Mouse (Mus musculus) mouse trophoblast stem cell (cell line): Measurements from ENCODE around the gene Mnat1.
"Not testable (repeated sequence)": the region's sequence is repeated elsewhere in the genome, so short reads cannot be mapped to it uniquely, and the experiment has no call there.

ENCODE experiments used
- in situ Hi-C, 2 experiments: fragments of 300-500 bp; cut with MseI, MboI; formaldehyde crosslinking; loops; 2 replicates in 1 of 2; 3 replicates in 1 of 2; pipeline ENCODE4 v1.15.1; 2025

Gene Mnat1

DNA sequence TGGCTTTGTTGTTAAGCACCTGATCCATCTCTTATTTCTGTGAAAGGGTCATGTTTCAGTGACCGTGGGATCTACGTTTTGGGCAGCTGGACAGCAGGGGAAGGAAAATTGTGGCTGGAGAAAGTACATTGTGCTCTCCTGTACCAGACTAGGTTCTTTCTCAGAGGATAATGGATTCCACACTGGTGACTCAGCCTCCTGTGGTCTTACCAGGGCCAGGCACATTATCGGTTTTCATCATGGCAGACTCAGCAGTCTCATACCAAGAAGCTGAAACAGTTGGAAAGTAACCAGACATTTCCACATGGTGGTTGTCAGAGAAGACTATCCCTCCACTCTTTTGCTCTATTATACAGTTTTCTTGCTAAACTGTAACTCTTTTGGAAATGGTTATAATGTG is 23.7 kb downstream of the Mnat1 start:
- in situ Hi-C loops = no loop called here

DNA sequence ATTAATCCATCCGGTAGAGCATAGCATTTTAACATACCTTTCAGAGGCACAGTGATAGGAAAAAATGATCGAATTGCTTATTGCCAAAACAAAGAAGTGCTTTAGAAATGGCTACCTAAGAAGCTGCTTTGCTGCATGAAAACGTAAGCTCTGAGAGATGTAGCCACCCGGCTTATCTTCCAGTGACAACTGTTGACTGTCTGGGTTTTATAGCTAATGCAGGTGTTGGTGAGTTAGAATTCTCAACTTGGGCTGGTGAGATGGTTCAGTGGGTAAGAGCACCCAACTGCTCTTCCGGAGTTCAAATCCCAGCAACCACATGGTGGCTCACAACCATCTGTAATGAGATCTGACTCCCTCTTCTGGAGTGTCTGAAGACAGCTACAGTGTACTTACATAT is 27.5 kb downstream of the Mnat1 start:
- in situ Hi-C loops = not testable (repeated sequence)

DNA sequence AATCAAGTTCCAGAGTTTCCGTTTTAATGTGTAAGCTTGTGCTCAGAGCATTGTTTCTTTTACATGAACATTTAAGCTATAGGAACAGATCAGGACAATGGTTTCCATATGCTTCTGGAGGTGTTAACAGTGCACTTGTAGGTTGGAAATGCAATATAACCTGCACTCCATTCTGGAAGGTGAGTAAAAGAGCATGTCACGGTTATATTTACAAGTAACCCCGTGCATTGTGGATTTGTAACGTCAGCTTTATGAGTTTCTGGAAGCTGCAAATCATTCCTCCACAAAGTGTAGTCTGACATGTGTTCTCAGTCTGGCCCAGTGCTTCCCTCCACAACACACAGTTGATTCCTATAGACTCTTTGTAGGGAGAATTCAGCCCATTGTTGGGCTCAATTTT is 30.6 kb downstream of the Mnat1 start:
- in situ Hi-C loops = no loop called here

DNA sequence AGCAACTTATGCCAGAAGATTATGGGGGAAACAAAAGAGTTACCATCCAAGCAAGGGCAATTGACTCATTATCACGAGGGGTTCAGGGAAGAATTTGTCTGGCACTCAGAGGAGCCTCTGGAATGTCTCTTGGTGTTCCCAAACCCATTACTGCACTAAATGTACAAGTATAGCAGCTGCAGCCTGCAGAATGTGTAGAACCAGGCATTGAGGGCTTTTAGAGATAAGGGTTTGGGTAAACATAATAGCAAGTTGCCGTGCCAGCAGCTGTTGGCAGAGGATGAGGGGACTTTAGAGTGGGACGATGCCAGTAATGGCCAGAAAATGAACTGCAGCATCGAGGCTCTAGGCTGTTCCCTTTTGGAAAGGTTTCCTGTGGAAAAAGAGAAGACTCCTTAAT is 36.8 kb downstream of the Mnat1 start:
- in situ Hi-C loops = no loop called here

DNA sequence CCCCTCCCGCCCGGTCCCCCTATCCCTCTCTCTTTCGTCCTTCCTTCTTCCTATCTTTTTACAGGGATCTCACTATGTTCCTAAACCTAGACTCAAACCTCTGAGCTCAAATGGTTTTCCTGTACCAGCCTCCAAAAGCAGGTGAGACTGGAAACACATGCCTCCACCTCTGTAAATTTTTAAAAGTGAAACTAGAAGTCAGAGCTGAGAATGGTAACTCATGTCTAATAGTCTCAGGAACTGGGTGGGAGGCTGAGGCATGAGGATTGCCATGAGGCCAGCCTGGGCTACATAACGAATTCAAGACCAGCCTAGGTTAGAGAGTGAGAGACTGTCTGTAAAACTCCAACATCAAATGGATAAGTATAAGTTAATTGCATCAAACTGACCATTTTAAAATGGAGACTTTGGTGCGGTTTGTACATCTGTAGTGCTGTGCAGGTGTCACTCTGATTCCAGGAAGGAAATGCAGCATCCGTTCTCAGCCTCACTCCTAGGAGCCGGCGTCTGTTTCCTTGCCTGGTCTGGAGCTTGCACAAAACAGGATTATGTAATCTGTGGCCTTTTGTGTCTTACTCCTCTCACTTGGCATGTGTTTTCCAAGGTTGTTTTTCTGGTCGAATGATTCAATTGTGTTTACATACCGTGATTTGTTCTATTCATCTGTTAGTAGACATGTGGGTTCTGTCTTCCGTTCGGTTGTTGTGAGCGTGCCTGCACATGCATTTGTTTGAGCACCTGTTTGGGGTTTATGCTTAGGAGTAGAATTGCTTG is 39.1 kb downstream of the Mnat1 start:
- in situ Hi-C loops = no loop called here

DNA sequence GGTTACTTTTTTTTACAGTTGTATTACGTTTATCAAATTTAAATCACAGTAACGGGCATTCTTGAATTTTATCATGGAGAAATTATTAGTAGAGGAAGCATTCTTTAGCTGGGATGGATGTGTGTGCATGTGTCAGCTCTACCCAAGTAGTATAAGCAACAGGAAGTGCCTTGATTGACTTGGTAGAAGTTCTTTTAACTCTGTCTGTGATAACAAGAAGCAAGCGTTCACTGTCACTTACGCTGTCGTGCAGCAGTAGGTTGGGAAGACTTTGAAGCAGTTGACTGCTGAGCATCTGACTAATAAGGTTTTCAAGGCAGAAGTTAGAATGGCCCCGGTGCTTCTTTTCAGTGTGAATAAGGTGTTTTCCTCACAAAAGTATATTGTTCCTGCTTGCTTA is 47.3 kb downstream of the Mnat1 start:
- in situ Hi-C loops = no loop called here

DNA sequence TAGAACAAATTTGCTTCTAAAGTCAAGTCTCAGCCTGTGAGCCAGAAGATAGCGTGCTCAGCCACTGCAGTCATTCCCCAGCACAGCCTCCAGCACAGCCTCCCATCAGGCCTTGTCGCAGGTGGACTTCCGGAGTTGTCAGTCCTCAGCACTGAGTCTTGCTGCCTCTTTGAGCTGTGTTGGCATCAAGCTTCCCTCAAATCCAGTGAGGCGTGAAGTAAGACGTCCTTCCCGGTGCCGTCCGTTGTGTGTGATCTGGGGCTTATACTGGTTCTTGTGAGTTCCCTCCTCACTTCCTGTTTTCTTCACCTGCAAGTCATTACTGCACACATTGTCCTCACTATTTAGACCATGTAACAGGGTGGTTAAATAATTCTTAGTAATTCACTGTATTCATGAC is 60.4 kb downstream of the Mnat1 start:
- in situ Hi-C loops = no loop called here

DNA sequence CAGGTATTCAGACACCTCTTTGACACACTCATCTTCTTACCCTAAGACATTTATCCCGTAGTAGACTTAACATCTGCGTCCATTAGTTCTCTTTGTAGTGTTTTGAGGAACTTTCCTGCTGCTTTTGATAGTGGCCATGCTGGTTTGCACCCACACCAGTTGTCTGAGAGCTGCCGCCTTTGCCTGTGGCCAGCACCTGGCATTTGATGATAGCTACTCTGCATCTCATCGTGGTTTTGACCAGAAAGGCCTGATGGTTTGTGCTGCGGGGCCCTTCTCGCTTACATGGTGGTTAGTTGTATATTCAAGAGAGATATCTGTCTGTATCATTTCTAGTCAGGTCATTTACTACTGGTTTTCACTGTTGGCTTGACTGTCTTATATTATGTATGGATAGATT is 73.8 kb downstream of the Mnat1 start:
- in situ Hi-C loops = no loop called here

DNA sequence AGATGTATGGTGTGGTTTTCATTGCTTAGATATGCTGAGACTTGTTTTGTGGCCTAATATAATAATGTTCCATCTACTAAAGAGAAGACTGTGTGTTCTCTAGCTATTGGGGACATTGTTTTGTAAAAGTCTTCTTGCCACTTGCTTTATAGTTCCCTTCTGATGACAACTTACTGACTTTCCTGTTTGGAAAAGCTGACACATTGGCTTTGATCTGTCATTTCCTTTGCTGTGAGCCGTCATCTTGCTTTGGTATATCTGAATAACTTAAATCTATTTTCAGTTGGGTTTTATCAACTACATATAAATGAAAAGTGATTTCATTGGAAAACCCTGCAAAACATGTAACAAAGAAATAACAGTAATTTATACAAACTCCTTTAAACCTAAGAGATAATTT is 74.9 kb downstream of the Mnat1 start:
- in situ Hi-C loops = no loop called here

DNA sequence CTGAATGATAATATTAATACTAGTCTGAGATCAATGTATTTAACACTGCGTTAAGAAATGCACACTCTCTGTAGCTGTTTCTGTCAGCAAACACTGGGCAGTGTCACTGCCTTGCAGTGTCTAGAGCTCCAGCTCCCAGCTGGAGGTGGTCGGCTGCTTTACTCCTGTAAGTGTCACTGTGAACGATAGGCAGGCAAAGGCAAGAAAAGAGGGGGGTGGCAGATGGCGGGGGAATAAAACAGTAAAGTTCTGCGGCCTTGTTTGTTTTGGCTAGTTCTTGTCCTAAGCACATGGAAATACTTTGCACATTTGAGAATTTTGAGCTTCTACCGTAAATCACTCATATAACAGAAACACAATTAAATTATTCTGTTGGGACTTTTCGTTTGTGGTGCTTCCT is 75.9 kb downstream of the Mnat1 start:
- in situ Hi-C loops = no loop called here

DNA sequence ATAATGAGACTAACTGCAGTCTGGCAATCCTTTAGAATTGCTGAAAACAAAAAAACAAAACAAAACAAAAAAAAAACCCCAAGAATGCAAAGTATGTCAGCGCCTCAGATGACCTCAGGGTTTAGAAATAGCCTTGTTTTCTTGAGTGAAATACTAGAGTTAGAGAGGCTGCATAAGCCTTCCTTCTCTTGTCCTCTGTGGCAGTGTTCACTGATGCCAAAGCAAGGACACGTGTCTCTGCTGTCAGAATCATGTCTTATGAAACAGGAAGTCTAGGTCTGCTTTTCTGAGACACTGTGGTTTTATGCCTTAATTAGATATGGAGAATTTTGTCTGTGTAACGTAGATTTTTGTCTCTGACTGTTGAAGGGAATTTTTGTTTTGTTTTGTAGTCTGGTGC is 78.1 kb downstream of the Mnat1 start:
- in situ Hi-C loops = no loop called here

DNA sequence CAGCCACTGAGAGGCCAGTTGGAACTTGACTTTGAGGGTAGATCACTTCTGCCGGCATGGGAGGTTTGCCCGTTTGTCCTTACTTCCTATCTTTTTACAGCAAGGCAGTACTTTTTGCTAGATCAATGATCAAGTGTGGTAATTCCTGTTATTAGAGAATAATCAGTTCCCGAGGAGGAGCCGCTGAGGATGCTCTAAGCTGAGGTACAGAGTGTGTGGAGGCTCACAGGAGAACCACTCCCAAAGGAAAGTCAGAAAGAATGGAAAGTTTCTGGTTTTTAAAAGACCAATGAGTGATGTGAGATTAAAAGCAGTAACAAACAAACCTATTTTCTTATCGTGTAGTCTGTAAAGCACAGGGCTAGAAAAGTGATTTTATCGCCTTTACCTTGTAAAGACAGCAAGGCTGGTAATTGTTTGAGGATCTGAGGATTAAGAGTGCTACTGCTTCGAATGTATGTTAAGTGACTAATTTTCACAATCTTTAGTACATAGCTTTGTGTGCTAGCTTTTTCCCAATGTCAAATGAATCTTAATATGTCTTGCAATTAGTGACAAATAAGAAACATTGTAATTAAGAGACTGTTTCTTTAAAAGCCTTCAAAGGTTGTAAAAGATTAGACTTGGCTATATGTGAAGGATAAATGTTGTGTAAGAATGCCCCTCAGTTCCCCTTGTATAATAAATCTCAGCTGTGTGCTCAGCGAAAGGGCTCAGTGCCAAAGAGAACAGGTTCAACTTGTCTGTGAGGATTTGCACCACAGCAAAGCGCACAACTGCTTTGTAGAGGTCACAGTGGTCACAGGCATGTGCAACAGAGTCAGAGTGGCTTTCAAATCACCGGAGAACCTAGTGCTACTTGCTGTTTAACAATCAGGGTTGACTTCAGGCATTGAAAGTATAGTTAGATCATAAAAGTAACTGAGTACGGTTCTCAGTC is 82.5 kb downstream of the Mnat1 start:
- in situ Hi-C loops = no loop called here

DNA sequence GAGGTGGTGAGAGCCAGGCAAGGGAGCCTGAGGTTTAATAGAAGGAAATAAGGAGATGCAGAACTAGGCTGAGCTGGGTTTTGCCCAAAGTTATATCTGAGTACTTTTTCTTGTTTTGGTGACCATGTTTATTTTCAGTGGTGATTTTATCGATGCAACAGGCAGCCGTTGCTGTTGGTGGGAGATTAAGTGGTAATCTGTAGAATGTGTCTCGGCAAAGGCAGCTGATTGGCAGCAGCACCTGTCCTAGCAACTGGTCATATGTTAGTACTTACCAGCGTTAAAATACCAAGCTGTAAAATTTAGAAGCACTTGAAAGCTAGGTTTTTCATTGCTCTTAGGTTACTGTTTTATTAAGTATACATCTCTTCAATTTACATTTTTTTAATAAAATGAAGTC is 83.5 kb downstream of the Mnat1 start:
- in situ Hi-C loops = no loop called here

DNA sequence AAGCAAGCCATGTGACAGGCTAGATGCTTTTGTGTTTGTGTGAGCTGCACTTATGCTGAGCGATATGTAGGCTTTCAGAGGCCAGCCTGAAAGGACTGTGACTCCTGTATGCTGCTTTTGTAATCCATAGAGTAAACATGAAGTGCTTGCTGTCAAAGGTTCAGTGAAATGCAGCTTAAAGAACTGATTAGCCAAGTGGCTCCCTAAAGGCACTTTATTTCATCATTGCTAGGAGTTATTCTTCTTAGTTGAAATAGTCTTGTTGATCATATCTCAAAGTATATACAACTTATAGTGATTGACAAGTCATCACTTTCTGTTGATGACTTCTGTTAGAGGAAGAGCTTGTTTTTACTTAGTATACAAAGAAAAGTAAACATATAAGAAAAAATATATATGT is 83.9 kb downstream of the Mnat1 start:
- in situ Hi-C loops = no loop called here

DNA sequence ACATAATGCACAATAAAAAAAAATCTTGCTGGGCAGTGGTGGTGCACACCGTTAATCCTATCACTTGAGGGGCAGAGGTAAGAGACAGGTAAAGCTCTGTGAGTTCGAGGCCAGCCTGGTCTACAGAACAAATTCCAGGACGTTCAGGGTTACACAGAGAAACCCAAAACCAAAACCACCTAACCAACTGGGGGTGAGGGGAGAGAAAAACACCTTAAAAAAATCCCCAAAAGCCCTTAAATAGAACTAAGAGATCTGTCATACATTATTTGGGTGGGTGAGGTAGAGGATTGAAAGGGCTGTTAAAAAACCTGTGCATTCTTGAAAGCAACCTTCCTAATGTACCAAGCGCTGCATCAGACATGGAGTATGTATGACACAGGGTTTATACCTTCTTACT is 85.0 kb downstream of the Mnat1 start:
- in situ Hi-C loops = no loop called here

DNA sequence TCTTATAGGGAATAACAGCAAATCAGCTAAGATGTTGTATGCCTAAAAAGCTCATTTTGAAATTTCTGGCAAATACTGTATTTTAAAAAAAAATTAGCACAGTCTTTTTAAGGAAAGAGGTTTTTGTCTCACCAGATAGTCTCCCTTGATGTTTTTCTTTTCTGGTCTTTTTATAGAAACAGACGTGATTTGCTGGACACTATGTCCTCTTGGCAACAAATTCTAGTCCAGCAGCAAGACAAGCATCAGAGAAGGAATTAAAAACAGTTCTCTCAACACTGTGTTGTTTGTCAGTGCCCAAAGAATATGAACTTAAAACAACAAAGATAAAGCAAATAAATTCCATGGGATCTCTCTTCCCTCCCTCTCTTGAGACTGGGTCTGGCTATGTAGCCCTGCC is 85.6 kb downstream of the Mnat1 start:
- in situ Hi-C loops = no loop called here

DNA sequence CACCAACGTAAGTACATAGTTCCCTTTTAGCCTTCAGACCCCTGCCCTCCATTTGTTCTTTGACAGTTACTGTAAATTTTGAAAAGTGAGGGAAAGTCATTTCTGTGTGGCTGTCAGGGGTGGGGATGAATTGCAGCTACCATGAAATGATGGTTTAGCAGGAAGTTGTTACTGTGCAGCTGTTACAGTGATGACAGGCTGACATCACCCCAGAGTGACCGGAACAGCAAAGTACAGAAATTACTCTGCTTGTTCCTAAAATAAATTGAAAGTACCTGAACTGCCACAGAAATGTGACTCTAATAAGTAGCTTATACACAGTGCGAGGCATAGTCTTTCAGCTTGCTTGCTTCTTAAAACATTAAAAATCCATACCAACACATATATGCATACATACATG is 86.9 kb downstream of the Mnat1 start:
- in situ Hi-C loops = no loop called here

DNA sequence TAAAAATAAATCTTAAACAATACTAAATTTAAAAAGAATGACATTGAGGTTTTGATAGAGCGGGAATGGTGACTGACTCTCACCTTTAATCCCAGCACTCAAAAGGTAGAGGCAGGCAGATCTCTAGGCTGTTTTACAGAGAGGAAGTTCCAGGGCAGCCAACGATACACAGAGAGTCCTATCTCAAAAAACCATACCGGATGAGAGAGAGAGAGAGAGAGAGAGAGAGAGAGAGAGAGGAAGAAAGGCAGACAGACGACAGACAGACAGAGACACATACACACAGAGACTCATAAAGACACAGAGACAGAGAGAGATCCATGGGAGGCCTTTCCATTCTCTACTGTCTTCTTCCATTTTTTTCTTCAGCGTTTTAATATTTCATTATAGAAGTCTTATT is 92.3 kb downstream of the Mnat1 start:
- in situ Hi-C loops = no loop called here

DNA sequence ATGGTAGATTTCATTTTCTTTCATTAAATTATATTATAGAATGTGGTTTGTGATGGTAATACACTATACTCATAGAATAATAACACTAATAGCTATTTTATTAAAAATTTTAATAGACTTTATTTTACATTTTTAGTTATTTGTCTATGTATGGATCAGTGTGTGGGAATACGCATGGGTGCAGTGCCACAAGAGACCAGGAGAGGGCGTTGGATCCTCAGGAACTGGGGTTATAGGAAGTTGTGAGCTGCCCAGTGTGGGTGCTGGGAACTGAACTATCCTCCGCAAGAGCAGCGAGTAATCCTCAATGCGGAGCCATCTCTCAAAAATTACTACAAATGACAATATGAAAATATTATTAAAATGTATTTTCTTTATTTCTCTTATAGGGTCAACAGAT is 95.1 kb downstream of the Mnat1 start:
- in situ Hi-C loops = no loop called here

DNA sequence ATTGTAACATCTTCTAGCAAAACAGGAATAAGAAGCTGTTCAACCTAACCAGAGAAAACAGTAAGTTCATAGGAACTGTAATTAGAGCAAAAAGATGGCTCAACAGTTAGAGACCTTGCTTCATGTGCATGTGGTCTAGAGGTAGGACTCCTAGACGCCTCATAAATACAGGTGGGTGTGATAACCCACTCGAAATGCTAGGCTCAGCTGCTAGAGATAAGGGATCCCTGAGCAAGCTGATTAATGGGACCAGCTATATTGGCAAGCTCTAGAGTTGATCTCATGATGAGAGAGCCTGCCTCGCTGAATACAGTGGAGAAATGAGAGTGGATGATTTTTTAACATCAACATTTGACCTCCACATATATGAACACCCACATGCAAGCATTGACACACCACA is 97.7 kb downstream of the Mnat1 start:
- in situ Hi-C loops = no loop called here

DNA sequence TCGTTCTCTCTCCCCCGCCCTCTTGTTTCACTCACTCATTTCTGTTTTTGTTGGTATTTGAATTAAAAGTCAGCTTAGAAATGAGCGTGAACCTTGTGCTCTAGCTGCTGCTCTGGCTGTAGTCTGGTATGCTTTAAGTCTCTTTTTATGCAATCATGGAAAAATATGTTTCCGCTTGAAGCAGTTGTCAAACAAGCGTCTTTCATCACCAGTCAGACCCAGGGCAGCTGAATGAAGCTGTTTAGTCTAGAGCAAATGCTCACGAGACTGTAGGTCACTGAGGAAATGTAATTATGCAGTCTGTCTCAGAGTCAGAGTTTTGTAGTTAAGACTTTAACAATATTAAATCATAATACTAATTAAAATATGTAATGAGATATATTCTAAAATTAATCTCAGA is 100.4 kb downstream of the Mnat1 start:
- in situ Hi-C loops = no loop called here

DNA sequence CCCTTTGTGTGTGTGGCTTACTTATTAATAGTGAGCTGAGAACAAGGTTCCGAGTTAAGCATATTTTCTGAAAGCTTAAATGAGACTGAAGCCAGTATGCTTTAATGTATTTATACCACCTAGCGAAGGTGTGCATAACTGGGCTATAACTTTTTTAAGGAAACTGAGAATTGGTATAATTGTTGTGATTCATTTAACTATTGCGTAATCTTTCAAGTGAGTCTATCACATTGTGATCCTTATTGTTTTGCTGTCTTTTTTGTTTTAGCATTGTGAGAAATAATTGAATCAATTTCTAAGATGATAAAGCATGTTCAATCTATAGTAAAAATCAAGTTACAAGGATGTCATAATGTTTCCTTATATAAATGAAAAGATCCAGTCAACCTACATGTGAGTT is 104.9 kb downstream of the Mnat1 start:
- in situ Hi-C loops = no loop called here

DNA sequence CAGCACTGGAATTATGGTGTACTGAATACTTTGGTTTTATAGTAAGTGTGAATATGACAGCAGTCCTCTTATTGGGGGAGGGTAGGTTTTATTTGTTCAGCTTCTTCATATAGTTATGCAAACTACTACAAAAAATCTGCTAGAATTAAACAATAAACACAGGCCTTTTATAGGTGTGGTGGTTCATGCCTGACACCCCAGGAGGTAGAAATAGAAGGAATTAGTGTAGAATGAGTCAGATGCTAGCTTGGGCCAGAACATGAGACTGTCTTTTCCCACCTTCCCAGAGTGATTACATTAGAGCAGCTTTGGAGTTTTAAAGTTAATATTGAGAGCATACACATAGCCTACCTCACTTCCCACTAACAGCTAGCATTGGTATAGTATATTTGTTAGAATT is 106.7 kb downstream of the Mnat1 start:
- in situ Hi-C loops = no loop called here
